Mouse (Mus musculus) kidney, adult 8-10 months (tissue): Measurements from ENCODE around the gene Olfr986.

Experiments
- DNase-seq, 2 experiments: peaks; one replicate each; pipeline ENCODE4 v3.0.0; 2022

Gene Olfr986

DNA sequence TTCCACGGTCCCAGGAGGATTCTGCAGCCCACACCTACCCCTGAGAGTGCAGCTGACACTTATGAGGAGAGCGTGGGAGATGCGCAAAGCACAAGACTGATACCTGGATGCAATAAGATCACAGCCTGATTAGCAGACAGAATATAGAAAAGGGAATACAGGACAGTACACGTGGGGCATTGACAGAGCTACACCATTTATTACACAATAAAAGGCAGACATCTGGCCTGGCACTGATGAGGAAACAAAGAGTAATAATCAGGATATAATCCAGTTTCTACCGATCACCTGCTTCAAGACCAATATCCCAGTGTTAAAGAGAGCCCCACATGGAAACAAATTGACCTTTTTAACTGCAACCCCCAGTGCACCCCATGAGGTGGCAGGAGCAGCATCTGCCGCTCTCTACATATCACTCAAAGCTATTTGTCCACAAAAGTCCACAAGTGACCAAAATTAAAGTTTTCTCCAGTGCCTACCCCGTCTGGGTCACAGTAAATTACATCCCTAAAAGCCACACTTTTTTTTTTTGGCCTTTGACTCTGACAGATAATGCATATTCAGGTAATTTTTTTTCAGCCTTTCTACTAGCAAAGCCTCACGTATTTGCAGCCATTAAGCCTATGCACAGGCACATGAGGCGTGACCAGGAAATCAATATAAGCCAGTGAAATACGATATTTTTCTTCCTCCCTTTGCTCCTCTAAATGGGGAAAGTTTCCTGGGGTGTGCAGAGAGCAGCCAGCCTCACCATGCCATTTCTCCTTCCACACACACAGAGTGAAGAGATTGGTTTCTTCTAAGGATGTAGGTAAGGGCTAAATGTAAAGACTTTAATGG lies 53.7 kb downstream of the Olfr986 start:
- no peak for DNase-seq

DNA sequence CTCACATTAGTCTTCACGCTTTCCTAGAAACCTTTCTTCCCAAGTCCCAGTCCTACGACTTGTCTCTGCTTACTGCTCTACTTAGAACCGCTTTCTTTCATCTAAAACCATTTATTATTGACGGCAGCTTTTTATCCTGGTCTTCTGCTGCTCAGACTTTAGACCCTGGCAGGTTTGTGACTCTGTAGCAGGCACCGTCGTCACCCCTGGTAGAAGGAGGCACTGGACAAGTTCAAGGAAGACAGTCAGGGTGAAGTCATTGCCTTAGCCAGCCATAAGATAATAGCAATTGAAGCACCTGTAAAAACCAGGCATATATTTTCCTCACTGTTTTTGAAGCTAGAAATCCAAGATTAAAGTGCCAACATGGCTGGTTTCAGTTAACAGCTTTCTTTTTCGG lies 54.5 kb downstream of the Olfr986 start:
- no peak for DNase-seq
